Mouse (Mus musculus) lung, postnatal 0 days (tissue): ENCODE data around the gene Rptor. TPM values are rescaled to one million over a fixed set of nuclear protein-coding genes. Genes with fewer than 3 reads are reported as not detected.

Source experiments
- ATAC-seq: fragments of 200-750 bp; cut with Nextera tagmentation; 2 replicates; pipeline ENCODE4 v1.8.0; 2017; ENCODE audit warnings: moderate library complexity
- DNase-seq: peaks from one replicate; pipeline ENCODE4 v3.0.0-alpha.2; 2016; ENCODE audit warnings: low spot score
- H3K27ac ChIP-seq: fragments of 300-500 bp; sonication (generic); 2 replicates; pipeline ENCODE4 v1.5.1; 2014; ENCODE audit warnings: antibody characterized with exemption, mild to moderate bottlenecking, low read length, mixed read lengths
- H3K27me3 ChIP-seq: fragments of 300-500 bp; sonication (generic); replicated peaks from 2 replicates; pipeline ENCODE4 v1.6.1; 2014; ENCODE audit warnings: low read length, mixed read lengths; ENCODE audit not compliant: insufficient read depth
- H3K36me3 ChIP-seq: fragments of 300-500 bp; sonication (generic); 2 replicates; pipeline ENCODE4 v1.6.1; 2014; ENCODE audit warnings: low read length, mixed read lengths; ENCODE audit not compliant: insufficient read depth
- H3K4me1 ChIP-seq: fragments of 300-500 bp; sonication (generic); 2 replicates; pipeline ENCODE4 v1.6.1; 2014; ENCODE audit warnings: antibody characterized with exemption, low read depth, low read length, mixed read lengths; ENCODE audit not compliant: insufficient read depth
- H3K4me2 ChIP-seq: fragments of 300-500 bp; sonication (generic); replicated peaks from 2 replicates; pipeline ENCODE4 v1.6.1; 2014; ENCODE audit warnings: low read depth, mild to moderate bottlenecking, low read length, moderate library complexity, mixed read lengths
- H3K4me3 ChIP-seq: fragments of 300-500 bp; sonication (generic); 2 replicates; pipeline ENCODE4 v1.5.1; 2014; ENCODE audit warnings: low read depth, low read length
- H3K9ac ChIP-seq: fragments of 300-500 bp; sonication (generic); replicated peaks from 2 replicates; pipeline ENCODE4 v1.6.1; 2014; ENCODE audit warnings: low read depth, mild to moderate bottlenecking
- H3K9me3 ChIP-seq: fragments of 300-500 bp; sonication (generic); 2 replicates; pipeline ENCODE4 v1.6.1; 2016; ENCODE audit warnings: low read length, mixed read lengths
- CTCF ChIP-seq: IDR thresholded peaks from 2 replicates; pipeline ENCODE4 v1.5.1; 2016; ENCODE audit warnings: antibody characterized with exemption, mild to moderate bottlenecking
- EP300 ChIP-seq: IDR thresholded peaks from 2 replicates; pipeline ENCODE4 v1.6.1; 2016; ENCODE audit warnings: antibody characterized with exemption, mild to moderate bottlenecking, control low read depth
- WGBS: fragments of 180-500 bp; shearing (Covaris S2); extraction: QIAGEN DNeasy Blood & Tissue Kit; methylation state at CpG from one replicate; pipeline ENCODE4 v1.1.7; 2014; 5-methylcytosine and 5-hydroxymethylcytosine counted together
- polyA plus RNA-seq: library from polyadenylated mRNA; unstranded; fragments of >200 nt; fragmentation: Nextera tagmentation; extraction: Ambion mirVana; gene quantifications from 2 replicates; pipeline ENCODE4 v1.2.1, GENCODE M21; 2015

Rptor gene
- polyA plus RNA-seq, 1 experiment from 2014 or later: 5.3 TPM

GRCm38 (mm10) chr11:119948305-119948704 is 345.6 kb downstream of the Rptor start:
- Histone ChIP-seq H3K27ac (peak overlapping the region; percentile 40; the same call in 1 of the 2 replicates), H3K9ac (no peak overlapping the region)
- 53% methylated on average over 4 of the region's 4 CpGs for WGBS

GRCm38 (mm10) chr11:119948803-119949202 is 346.1 kb downstream of the Rptor start:
- no peak for TF ChIP-seq EP300
- TF ChIP-seq CTCF: no peak
- H3K9me3 ChIP-seq: no peaks in the 10 kb centered on the region
- no peak overlapping the region for H3K9ac ChIP-seq
- H3K36me3 ChIP-seq: no peaks in the 10 kb centered on the region
- ATAC-seq (no peak), DNase-seq (no peak)
- 52% methylated on average over 2 of the region's 2 CpGs for WGBS
- no peak overlapping the region for H3K4me2 ChIP-seq
- no peaks in the 10 kb centered on the region for H3K27me3 ChIP-seq
- peaks cover 31% of the 10 kb centered on the region for H3K4me1 ChIP-seq
- peak overlapping the region; percentile 40; the same call in 1 of the 2 replicates for H3K27ac ChIP-seq
- H3K4me3 ChIP-seq: no peak overlapping the region

More at GRCm38 (mm10) chr11:119948305-119948704, 345.6 kb downstream of the Rptor start:
- Histone ChIP-seq H3K4me1 (peaks cover 26% of the 10 kb centered on the region), H3K4me3 (no peak overlapping the region), H3K4me2 (no peak overlapping the region), H3K36me3 (no peaks in the 10 kb centered on the region), H3K27me3 (no peaks in the 10 kb centered on the region), H3K9me3 (no peaks in the 10 kb centered on the region)
- DNase-seq: no peak
- TF ChIP-seq CTCF: no peak
- no peak for TF ChIP-seq EP300
- ATAC-seq: no peak

Other genes with a start within 250 kb of the Rptor start
- gene Sgsh, start 247.4 kb upstream of the Rptor start, polyA plus RNA-seq: 12.6 TPM in 2 replicates
- gene Slc26a11, start 247.3 kb upstream of the Rptor start, polyA plus RNA-seq: 11.6 and 12.0 TPM in 2 replicates
- 8.2 and 9.7 TPM in 2 replicates for gene Rnf213, start 209.8 kb upstream of the Rptor start, polyA plus RNA-seq
- 10.2 and 10.3 TPM in 2 replicates for gene Endov, start 111.6 kb upstream of the Rptor start, polyA plus RNA-seq
- gene Nptx1, start 55.2 kb upstream of the Rptor start, polyA plus RNA-seq: 1.7 and 2.1 TPM in 2 replicates